Mouse (Mus musculus): ENCODE measurements around the gene Atp5g3. TPM values are rescaled to one million over a fixed set of nuclear protein-coding genes. Genes with fewer than 3 reads are reported as not detected.
"Not testable (repeated sequence)": the region's sequence is repeated elsewhere in the genome, so short reads cannot be mapped to it uniquely, and the experiment has no call there.

Atp5g3 gene
- total RNA-seq, 2 experiments from 2014 or later = 1,056 to 1,184 TPM

- no peak for DNase-seq (ENCODE audit: low spot score)
Observed at GRCm38 (mm10) chr2:73900364-73900763, 10.8 kb downstream of the Atp5g3 start.

GRCm38 (mm10) chr2:73896919-73897318 lies 14.2 kb downstream of the Atp5g3 start:
- DNase-seq (ENCODE audit: low spot score) = not testable (repeated sequence)

GRCm38 (mm10) chr2:73893473-73894270 lies 17.5 kb downstream of the Atp5g3 start:
- DNase-seq (ENCODE audit: low spot score) = no peak

- peak; percentile 99 for DNase-seq (ENCODE audit: low spot score)
Observed at GRCm38 (mm10) chr2:73892464-73893296, 18.4 kb downstream of the Atp5g3 start, which contains the start of gene Atf2. TSS of gene Atf2 (minus strand) at chr2:73892639.

- no peak for DNase-seq (ENCODE audit: low spot score)
Observed at GRCm38 (mm10) chr2:73891701-73892463, 19.2 kb downstream of the Atp5g3 start.

GRCm38 (mm10) chr2:73885997-73886396 lies 25.1 kb downstream of the Atp5g3 start:
- no peak for DNase-seq (ENCODE audit: low spot score)

- no peak for DNase-seq (ENCODE audit: low spot score)
Observed at GRCm38 (mm10) chr2:73877891-73878290, 33.2 kb downstream of the Atp5g3 start.

GRCm38 (mm10) chr2:73867764-73868487 lies 43.2 kb downstream of the Atp5g3 start:
- peak; percentile 61 for DNase-seq (ENCODE audit: low spot score)

GRCm38 (mm10) chr2:73860046-73860624 lies 51.0 kb downstream of the Atp5g3 start:
- peak; percentile 9 for DNase-seq (ENCODE audit: low spot score)

Other genes starting within 250 kb of the Atp5g3 start
- 1 to 10 TPM; 3.0 to 3.5 TPM for gene Chn1, start 136.0 kb downstream of the Atp5g3 start, total RNA-seq (2021)
- 10 to 100 TPM; 22.1 to 27.4 TPM for gene Atf2, start 18.7 kb downstream of the Atp5g3 start, total RNA-seq (2021)